Mouse (Mus musculus) stomach, postnatal 0 days (tissue): Measurements from ENCODE around the gene Fbxl17.

Experiments
- CTCF ChIP-seq: IDR thresholded peaks from 2 replicates; pipeline ENCODE4 v1.5.1; 2016; ENCODE audit warnings: antibody characterized with exemption, low read depth, mild to moderate bottlenecking, moderate library complexity
- EP300 ChIP-seq: optimal IDR thresholded peaks from 2 replicates; pipeline ENCODE3; 2016; ENCODE audit warnings: antibody characterized with exemption

- TF ChIP-seq CTCF, result no peak
- no peak for TF ChIP-seq EP300
Measured at GRCm38 (mm10) chr17:63011893-63012570, 487.8 kb downstream of the Fbxl17 start.
